Mouse (Mus musculus): ENCODE measurements around the gene Pipox.

Pipox gene

DNA sequence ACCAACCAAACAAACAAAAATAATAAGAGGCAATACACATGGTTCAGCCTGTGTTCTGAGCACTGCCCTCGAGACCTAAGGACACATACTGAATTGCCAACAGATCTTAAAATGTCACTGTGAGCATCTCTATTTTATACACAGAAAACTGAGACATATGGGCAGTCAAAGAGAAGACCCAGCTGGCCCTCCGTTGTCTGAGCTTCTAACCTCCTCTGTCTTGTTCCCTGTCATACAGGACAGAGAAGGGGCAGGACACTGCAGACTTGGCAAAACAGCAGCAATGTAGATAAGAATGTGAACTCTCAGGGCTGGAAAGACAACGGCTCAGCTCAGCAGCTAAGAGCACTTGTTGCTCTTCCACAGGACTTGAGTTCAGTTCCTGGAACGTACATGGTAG lies 14.6 kb upstream of the Pipox start:
- DNase-seq (ENCODE audit: low read depth) = no peak

DNA sequence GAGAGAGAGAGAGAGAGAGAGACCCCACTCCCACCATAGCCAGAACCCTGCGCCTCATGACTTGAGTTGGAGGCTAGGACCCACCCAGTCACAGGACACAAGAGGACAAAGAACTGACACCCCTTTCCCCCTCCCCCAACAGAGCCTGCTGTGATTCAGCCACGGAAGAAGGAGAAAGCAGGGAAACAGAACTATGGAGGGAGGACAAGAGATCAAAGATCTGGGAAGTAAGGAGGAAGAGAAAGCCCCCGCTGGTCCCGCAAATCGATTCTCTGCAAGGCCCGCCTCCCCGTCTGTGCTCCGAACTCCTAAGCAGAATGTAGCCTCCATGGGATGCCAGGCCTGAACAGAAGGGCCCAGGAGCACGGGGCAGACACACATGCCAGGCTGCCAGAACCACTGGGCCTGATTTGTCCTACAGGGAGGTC lies 12.9 kb upstream of the Pipox start:
- DNase-seq (ENCODE audit: low read depth) = no peak

DNA sequence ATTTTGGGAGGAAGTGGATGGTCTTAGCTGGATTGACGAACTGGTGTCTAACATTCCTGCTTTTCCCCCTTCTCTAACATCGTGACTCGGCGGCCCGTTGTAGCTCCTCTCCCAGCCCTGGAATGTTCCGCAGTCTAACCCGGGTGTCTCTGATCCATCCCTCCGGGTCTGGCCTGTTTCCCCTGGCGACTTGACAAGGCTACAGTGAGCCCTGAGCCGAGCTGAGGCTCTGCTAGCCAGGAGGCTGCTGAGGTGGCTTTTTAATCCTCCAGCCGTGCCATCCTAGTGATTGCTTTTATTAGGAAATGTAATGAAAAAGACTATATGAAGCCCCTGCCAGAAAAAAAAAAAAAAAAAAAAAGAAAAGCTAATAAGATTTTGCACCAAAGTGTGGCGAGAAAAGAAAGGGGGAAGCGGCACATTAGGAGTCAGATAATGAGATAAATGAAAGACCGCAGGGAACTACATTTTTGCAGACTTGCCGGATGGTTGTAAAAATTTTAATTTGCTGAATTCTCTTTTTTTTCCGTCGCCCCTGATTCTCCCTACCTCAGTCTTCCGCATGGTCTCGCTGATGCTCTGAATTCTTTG lies 12.3 kb upstream of the Pipox start:
- no peak for DNase-seq (ENCODE audit: low read depth)

DNA sequence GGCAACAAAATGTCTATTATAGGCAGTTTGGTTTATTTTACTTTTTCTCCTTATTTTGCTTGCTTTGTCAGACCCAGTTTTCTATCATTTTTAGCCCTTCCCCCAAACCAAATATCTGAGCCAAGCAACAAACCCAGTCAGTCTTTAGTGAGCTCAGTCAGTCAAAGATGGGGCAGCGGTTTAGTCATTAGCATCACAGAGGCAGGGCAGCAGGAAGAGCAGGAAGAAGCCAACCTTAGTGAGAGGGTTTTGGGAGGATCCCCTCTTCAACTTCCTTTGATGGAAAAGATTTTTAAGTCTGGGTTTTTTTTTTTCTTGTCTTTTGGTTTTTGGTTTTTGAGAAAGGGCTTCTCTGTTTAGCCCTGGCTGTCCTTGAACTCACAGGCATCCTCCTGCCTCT lies 10.8 kb upstream of the Pipox start:
- no peak for DNase-seq (ENCODE audit: low read depth)

DNA sequence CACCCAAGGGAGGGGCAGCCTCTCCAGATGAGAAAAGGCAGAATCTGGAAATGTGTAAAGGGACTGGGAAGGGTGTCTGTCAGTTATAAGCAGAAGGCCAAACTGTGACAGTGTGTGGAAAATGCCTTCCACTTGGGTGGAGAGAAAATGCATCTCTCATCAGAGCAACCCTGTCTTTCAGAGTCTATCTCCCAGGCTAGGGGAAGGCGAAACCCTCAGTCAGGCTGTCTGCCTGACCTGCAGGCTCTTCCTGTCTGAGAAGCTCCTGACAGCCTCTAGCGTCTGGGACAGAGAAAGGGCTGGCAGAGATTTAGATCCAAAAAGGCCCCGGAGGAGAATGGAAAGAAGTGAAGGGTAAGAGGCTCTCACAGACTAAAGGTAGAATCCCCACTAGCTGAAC lies 9.9 kb upstream of the Pipox start:
- no peak for DNase-seq (ENCODE audit: low read depth)

DNA sequence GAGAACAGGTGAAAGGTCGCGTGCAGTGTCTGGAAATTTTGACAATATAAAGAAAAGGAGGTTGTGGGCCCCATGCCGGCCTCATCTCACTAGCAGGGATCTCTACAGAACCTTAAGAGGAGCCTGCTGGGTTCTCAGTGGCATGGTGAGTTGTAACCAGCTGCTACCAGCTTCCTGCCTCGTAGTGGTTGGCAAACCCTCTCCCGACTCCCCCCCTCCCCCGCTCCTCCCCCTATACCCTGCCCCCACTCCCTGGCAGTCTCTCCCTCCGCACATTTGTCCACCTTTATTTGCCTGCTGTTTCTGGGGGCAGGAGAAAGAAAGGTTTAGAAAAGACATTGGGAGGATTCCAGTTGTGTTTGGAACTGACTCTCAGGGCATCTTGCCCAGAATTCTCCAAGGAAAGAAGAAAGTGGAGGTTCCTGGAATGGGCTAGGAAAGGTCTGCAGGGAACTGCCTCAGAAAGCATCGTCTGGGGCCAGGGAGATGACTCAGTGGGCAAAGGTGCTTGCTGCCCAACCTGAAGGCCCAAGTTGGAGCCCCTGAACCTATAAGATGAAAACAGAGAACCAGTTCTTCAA lies 8.0 kb upstream of the Pipox start:
- no peak for DNase-seq (ENCODE audit: low read depth)

DNA sequence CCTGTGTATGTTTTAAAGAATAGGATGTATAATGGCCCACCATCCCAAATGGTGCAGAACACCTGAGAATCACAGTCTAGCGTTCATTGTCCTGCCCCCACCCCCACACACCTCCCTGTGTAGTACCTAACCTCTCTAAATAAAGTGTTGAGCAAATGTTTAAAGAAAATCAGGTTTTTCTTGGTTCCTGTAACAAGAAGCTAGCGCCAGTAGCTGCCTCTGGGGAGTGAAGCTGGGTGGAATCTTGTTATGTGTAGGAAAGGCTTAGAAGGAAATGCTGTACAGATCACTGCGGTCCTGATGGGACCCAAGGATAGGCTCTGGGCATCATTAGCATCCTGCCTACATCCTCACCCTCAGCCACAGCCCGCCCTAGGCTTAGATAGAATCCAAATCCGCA lies 7.5 kb upstream of the Pipox start:
- DNase-seq (ENCODE audit: low read depth) = no peak

DNA sequence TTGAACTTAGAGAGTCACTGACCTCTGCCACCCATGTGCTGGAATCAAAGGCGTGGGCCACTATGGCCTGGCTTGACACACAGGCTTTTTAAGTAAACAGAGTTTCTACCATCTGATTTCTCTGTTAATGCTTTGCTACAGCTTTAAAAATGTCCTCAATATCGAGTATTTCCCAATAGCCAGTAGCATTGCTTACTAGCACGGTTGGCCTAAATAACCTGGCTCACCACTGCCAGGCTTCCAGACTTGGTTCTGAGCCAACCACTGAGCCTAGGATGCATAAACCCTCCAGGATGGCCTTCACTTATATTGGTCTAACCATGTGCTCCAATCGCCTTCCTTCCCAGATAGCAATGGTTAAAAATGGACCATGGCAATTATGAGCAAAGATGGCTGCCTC lies 6.8 kb upstream of the Pipox start:
- no peak for DNase-seq (ENCODE audit: low read depth)

DNA sequence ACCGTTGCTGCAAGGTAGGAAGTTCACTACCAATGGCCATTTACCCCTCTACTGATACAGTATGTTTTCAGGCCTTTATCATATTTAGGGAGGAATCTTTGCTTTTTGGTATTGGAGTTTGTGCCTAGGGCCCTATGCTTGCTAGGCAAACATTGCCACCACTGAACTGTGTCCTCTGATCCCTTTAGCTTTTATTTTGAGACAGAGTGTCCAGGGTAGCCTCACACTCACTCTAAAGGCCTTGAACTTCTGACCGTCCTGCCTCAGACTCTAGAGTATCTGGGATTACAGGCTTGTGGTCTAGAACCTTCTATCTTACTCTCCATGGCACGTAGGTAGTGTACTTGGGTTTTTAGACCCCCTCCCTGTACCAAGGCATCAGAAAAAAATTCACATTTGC lies 6.3 kb upstream of the Pipox start:
- no peak for DNase-seq (ENCODE audit: low read depth)

DNA sequence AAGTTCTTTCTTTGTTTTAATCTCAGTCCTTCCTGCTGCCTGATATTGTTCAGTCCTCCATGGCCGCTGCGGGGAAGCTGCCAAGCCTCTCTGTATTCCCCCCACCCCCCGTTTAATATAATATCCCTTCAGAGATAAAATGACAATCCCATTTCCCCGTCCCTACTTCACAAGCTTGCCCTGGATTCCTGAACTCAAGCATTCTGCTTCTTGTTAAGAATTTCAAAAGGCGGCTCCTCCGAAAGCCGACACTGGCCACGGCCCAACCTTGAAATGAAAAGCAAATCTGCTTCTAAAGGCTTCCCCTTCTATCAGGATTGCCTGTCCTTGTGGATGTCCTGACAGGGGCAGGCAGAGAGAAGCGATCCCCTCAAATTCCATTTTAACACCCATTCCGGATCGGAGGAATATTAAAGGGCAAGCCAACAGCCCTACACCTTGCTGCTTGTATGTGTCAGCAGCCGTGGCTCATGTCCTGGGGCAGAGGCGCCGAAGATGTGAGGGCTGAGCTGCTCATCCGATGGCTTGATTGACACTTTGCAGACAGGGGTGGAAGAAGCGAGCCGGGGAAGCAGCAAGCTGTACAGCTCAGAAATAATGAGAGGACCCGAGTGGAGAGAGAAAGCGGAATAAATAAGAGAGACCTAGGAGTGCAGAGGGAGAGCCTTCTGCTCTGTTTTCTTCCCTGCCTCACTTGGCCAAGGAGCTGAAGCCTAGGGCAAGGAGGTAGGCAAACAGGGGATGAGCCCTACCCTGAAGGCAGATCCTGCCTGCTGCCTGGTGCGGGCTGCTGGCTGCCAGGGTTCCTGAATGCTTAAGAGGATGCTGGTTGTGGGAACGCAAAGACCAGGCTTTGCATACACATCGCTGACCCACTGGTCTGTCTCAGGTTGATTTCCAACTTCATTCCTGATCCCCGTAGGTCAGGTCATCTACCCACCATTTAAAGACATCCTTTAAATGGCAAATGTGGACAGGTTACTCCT lies 3.2 kb upstream of the Pipox start:
- DNase-seq (ENCODE audit: low read depth) = no peak

DNA sequence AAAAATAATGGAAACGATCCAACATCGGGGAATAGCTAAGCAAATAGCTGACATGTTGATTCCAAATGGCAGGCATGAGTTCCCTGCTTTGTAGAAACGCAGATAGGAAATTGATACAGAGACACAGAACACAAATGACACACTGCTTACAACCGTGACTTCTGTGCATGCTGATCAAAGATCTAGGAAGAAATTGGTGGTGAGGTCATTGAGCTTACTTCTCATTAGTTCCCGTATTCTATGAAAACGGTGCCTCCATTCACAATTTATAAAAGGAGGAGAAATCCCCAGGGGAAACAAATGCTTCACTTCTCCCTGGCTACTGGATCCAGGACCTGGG lies 2.6 kb upstream of the Pipox start:
- no peak for DNase-seq (ENCODE audit: low read depth)

DNA sequence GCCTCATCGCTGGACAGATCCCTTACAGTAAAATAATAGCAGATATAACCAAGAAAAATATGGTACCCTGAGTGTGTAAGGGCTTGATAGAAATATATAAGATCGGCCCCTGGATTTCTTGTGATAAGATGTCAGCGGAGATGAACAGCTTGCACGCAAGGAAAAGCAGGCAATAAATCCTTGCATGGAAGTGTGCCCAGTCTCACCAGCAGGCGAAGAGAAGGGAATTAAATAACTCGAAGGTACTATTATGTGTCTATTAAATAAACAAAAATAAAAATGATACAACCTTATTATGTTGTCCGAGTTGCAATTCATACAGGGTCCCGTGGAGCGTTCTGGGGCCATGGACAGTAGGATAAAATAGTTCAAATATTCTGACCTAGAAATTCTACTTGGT lies 2.1 kb upstream of the Pipox start:
- DNase-seq (ENCODE audit: low read depth) = no peak

DNA sequence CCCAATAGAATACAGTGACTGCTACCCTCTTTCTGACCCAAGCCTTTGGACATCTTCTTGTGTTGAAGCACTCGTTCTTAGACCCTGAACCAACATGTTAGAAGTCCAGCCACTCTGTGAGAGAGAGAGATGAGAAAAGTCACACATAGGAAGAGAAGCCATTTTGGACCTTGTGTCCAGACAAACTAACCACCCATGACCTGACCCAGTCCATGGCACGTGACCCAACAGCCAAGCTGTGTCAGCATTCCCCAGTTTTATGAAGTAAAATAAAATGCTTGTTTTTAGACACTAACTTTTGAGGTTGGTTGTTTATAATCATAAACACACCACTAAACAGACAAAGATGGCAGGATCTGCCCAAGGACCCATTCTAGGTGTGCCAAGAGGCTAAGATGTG lies 1.1 kb upstream of the Pipox start:
- DNase-seq (ENCODE audit: low read depth) = no peak

DNA sequence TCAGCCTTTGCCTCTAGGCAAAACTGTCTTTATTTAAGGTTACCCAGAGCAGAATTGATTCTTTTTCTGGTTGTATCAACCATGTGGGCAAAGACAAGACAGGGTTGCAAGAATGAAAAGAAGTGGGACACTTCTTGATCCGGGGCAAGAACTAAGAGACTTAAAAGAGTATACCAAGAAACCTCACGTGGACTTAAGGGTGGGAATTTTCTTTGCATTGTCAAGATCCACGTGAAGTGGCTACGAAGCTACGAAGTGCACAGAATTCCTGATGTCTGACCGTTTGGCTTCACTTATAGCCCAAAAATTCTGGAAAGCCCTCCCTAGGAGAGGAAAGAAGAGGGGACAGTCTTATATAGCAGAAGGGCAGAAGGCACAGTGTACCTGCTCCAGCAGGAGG lies 613 bp downstream of the Pipox start:
- no peak for DNase-seq (ENCODE audit: low read depth)

DNA sequence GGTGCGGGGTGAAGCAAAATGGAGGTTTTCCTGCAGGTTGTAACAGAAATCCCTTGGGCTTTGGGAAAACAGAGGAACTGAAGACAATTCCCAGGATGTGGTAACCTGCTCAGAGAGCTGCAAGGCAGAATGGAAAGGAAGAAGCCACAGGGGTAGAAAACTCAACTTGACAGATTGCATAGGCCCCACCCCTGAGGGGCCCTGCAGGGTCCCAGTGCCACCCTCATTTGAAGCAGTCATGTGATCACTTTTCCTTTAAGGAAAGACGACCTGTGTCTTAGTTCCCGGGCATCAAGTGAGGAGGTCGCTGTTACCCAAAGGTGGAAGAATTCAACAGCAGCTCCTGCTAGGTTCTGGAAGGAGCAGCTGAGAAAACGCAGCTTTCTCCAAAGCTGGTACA lies 1.0 kb downstream of the Pipox start:
- DNase-seq (ENCODE audit: low read depth) = no peak

DNA sequence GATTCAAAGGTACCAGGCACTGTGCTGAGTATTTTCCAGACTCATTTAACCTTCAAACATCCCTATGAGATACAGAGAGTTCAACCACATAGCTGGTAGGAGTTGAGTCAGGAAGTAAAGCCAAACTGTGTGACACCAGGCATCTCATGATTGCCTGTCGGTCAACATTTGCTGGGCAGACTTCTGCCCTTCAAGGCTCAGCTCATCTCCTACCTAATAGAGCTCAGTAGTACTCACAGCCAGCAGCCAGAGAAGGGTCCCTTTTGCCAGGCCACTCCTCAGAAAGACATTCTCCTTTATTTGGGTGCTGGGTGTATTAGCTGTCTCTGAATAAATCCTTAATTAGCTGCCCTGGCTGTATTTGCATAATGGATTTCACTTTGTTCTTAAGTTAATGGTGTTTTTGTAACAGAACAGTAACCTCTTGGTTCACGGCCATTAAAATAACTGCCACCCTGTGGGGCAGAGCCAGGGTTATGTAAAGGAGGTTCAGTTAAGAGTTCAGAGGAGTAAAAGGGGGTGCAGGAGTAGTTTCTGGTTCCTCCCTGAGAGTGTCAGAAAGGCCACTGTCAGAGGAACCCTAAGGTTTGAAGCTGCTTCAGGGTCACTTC lies 3.1 kb downstream of the Pipox start:
- DNase-seq (ENCODE audit: low read depth) = no peak

DNA sequence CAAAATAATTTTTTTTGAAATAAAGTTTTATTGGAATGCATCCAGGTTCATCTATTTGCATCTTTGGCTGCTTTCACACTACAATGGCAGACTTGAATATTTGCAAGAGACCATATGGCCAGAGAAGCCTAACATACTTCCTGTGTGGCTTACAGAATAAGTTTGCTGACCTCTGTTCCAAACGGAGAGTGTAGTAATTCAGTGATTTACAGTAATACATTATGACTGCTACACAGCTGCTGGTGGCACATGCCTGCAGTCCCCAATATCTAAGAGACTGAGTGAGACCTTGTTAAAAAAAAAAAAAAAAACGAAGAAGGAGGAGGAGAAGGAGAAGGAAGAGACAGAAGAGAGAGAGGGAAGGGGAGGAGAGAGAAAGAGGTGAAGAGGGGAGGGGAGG lies 4.4 kb downstream of the Pipox start:
- DNase-seq (ENCODE audit: low read depth) = no peak

DNA sequence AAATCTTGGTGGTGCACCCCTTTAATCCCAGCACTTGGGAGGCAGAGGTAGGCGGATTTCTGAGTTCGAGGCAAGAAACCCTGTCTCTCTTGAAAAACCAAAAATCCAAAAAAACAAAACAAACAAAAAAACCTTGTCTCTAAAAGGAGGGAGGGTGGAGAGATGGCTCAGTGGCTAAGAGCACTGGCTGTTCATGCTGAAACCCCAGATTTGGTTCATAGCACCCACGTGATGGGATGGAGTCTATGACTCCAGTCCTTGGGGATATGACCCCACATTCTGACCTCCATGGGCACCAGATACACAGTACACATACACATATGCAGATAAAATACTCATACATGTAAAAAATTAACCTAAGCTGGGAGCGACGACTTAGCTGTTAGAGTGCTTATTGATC lies 5.0 kb downstream of the Pipox start:
- no peak for DNase-seq (ENCODE audit: low read depth)

DNA sequence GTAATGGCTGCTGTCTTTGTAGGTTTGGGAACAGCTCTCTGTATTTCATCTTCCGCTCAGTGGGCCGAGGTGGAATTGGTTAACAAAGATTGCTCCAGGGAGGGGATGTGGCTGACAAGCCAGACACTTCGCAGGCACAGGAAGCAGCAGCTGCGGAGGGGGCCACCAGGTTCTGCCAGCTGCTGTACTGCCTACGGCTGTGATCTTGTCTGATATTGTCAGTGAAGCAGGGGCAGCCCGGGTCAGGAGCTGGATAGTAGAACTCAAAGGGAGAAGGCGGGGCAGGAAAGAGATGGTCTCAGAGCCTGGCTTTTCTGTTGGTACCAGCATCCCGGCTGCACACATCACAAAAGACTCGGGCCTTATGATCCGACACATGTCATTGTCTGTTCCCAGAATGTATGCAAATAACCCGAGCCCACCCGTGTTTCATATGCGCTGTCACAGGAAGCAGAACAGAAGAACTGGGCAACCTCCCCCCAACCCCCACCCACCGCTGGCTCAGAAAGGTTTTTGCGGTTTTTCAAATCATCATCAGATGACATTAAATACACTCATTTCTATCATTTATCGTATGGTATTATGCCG lies 6.4 kb downstream of the Pipox start:
- DNase-seq (ENCODE audit: low read depth) = peak; percentile 22

DNA sequence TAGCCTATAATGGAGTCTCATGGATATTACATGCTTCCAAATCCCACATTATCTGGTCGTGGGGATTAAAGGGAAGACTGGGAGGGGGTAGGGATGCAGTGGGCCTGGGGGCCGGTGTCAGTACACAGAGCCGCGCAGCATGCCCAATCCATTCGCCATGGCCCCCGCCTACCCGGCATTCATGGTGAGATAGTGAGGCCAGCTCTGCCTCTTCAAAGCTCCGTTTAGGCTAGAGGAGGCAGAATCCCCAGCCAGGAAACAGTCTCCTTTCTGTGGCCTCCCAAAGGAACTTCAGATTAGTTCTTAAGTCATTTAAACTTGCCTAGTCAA lies 8.7 kb downstream of the Pipox start:
- DNase-seq (ENCODE audit: low read depth) = no peak

DNA sequence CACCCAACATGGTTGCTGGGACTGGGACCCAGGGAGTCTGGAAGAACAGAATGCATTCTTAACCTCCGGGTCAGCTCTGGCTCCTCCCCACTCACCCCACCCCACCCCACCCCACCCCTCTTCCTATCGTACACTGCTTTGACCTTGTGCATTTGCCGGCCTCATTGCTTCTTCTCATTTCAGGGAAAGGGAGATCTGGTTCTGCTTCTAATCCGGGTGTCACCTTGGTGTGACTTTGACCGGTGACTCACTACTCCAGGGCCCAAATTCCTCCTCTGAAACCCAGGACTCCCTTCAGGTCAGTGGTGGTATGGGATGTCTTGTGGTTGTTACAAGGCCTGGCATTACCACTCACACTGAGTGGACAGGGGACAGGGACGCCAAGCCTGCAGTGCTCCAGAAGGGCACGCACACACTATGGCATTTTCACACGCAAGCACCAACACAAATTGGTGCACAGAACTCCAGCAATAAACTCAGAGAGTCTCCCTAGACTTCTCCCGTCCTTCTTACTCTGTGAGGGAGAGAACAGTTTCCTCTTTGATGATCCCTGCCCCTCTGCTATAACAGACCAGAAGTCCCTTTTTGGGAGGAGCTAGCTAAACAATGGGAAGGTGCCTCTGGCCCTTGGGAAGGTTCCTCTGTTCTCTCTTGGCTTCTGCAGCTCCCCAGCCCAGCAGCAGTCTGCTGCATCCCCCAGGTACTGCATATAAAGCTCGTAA lies 9.2 kb downstream of the Pipox start:
- no peak for DNase-seq (ENCODE audit: low read depth)

DNA sequence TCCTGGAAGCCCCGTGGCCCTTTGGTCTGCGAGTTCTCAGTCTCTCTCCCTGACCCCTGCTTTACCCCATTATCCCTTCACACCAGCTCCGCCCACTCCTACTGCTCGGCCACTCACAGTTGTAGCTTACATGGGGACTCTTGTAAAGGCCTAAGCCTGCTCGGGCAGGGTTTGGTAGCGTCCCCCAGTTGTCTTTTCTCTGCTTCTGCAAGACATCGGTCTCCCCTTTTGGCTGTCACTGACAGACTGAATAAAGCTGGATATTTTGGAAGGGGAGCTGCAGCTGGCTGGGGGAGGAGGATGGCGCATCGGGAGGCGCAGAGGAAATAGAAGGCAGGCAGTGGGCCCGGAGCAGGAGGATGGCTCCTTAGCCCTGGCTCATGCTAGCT lies 17.1 kb downstream of the Pipox start:
- no peak for DNase-seq (ENCODE audit: low read depth)
